Mouse (Mus musculus) MEL (cell line): ENCODE results near the gene Stap2. TPM values are rescaled to one million over a fixed set of nuclear protein-coding genes. Genes with fewer than 3 reads are reported as not detected.

Experiments
- DNase-seq: peaks from one replicate; pipeline ENCODE4 v3.0.0; 2011; ENCODE audit warnings: low read depth, low spot score
- H3K27ac ChIP-seq: 2 replicates; pipeline ENCODE4 v1.5.1; 2012; ENCODE audit warnings: low read depth, mild to moderate bottlenecking, control low read depth, low read length, moderate library complexity; ENCODE audit not compliant: control insufficient read depth
- H3K27me3 ChIP-seq, 2 experiments: fragments of 150-350 bp in 1 of 2; sonication (generic) in 1 of 2; 2 replicates each; pipeline ENCODE4 v1.6.1; 2012; ENCODE audit warnings: low read length in 2 of 2, mild to moderate bottlenecking in 2 of 2, improper control_type of control experiment in 1 of 2, moderate library complexity in 1 of 2; ENCODE audit not compliant: insufficient read depth in 2 of 2, control insufficient read depth in 1 of 2
- H3K36me3 ChIP-seq, 2 experiments: 2 replicates each; pipeline ENCODE4 v1.6.1; 2012 to 2014; ENCODE audit warnings: low read length in 2 of 2, improper control_type of control experiment in 1 of 2, inconsistent platforms in 1 of 2, mild to moderate bottlenecking in 1 of 2; ENCODE audit not compliant: insufficient read depth in 2 of 2, control insufficient read depth in 1 of 2
- H3K4me1 ChIP-seq, 2 experiments: fragments of 150-350 bp in 1 of 2; sonication (generic) in 1 of 2; 2 replicates each; pipeline ENCODE4 v1.6.1; 2012; ENCODE audit warnings: low read length in 2 of 2, improper control_type of control experiment in 1 of 2, mild to moderate bottlenecking in 1 of 2; ENCODE audit not compliant: insufficient read depth in 2 of 2, control insufficient read depth in 1 of 2
- H3K4me3 ChIP-seq, 2 experiments: fragments of 150-350 bp in 1 of 2; sonication (generic) in 1 of 2; 2 replicates each; pipeline ENCODE4 v1.5.1; 2012; ENCODE audit warnings: low read depth in 2 of 2, low read length in 2 of 2, mild to moderate bottlenecking in 2 of 2, moderate library complexity in 2 of 2, control low read depth in 1 of 2, improper control_type of control experiment in 1 of 2; ENCODE audit not compliant: control insufficient read depth in 1 of 2, insufficient read depth in 1 of 2
- H3K79me2 ChIP-seq: 2 replicates; pipeline ENCODE4 v1.6.1; 2012; ENCODE audit warnings: mild to moderate bottlenecking, low read length, moderate library complexity; ENCODE audit not compliant: control insufficient read depth, poor library complexity, insufficient read depth
- H3K9ac ChIP-seq: 2 replicates; pipeline ENCODE4 v1.6.1; 2012; ENCODE audit warnings: low read depth, mild to moderate bottlenecking, control low read depth, low read length, moderate library complexity; ENCODE audit not compliant: control insufficient read depth, poor library complexity, severe bottlenecking
- H3K9me3 ChIP-seq: fragments of 150-350 bp; sonication (generic); replicated peaks from 2 replicates; pipeline ENCODE4 v1.6.1; 2012; ENCODE audit warnings: mild to moderate bottlenecking, low read length, improper control_type of control experiment, moderate library complexity; ENCODE audit not compliant: insufficient read depth
- CTCF ChIP-seq, 3 experiments: IDR thresholded peaks in 2 of 3; conservative IDR thresholded peaks in 1 of 3; 2 replicates each; pipeline ENCODE4 v1.5.1; 2011 to 2012; ENCODE audit warnings: low read length in 3 of 3, low read depth in 2 of 3, mild to moderate bottlenecking in 2 of 3, improper control_type of control experiment in 1 of 3, inconsistent platforms in 1 of 3, mixed read lengths in 1 of 3, moderate library complexity in 1 of 3; ENCODE audit not compliant: control insufficient read depth in 1 of 3, insufficient read depth in 1 of 3, poor library complexity in 1 of 3, severe bottlenecking in 1 of 3
- E2F4 ChIP-seq: IDR thresholded peaks from 2 replicates; pipeline ENCODE4 v1.6.1; 2011; ENCODE audit warnings: low read depth, low read length, improper control_type of control experiment, borderline replicate concordance
- HCFC1 ChIP-seq: IDR thresholded peaks from 2 replicates; pipeline ENCODE4 v1.6.1; 2012; ENCODE audit warnings: low read depth, mild to moderate bottlenecking, inconsistent platforms, low read length, improper control_type of control experiment, moderate library complexity
- KAT2A ChIP-seq: conservative IDR thresholded peaks from 2 replicates; pipeline ENCODE4 v1.6.1; 2012; ENCODE audit warnings: low read depth, low read length, improper control_type of control experiment, inconsistent platforms
- MAFK ChIP-seq: IDR thresholded peaks from 2 replicates; pipeline ENCODE4 v1.6.1; 2011; ENCODE audit warnings: low read depth, mild to moderate bottlenecking, low read length, improper control_type of control experiment, borderline replicate concordance
- MAZ ChIP-seq: IDR thresholded peaks from 2 replicates; pipeline ENCODE4 v1.6.1; 2012; ENCODE audit warnings: low read depth, mild to moderate bottlenecking, inconsistent platforms, low read length, improper control_type of control experiment
- MEF2A ChIP-seq: IDR thresholded peaks from 2 replicates; pipeline ENCODE4 v1.6.1; 2014; ENCODE audit warnings: low read depth, mild to moderate bottlenecking, inconsistent platforms, low read length, improper control_type of control experiment; ENCODE audit not compliant: poor library complexity, insufficient replicate concordance, severe bottlenecking; ENCODE audit errors: extremely low read depth
- NELFE ChIP-seq: IDR thresholded peaks from 2 replicates; pipeline ENCODE4 v1.6.1; 2011; ENCODE audit warnings: low read depth, low read length, improper control_type of control experiment
- SIN3A ChIP-seq: IDR thresholded peaks from 2 replicates; pipeline ENCODE4 v1.6.1; 2012; ENCODE audit warnings: low read length, improper control_type of control experiment, inconsistent platforms
- SMC3 ChIP-seq: IDR thresholded peaks from 2 replicates; pipeline ENCODE4 v1.6.1; 2011; ENCODE audit warnings: low read depth, low read length, improper control_type of control experiment
- TAL1 ChIP-seq: IDR thresholded peaks from 2 replicates; pipeline ENCODE4 v1.6.1; 2012; ENCODE audit warnings: mild to moderate bottlenecking, inconsistent platforms, low read length, moderate library complexity, mixed read lengths
- TBP ChIP-seq: IDR thresholded peaks from 2 replicates; pipeline ENCODE4 v1.8.0; 2011; ENCODE audit warnings: low read depth, low read length, improper control_type of control experiment
- TCF12 ChIP-seq: IDR thresholded peaks from 2 replicates; pipeline ENCODE4 v1.6.1; 2014; ENCODE audit warnings: low read depth, mild to moderate bottlenecking, inconsistent platforms, low read length, improper control_type of control experiment, moderate library complexity
- USF1 ChIP-seq: IDR thresholded peaks from 2 replicates; pipeline ENCODE4 v1.6.1; 2014; ENCODE audit warnings: low read depth, mild to moderate bottlenecking, inconsistent platforms, low read length, improper control_type of control experiment, moderate library complexity
- USF2 ChIP-seq, 2 experiments: IDR thresholded peaks; 2 replicates each; pipeline ENCODE4 v1.6.1; 2011 to 2012; ENCODE audit warnings: improper control_type of control experiment in 2 of 2, low read length in 2 of 2, borderline replicate concordance in 1 of 2, inconsistent platforms in 1 of 2, low read depth in 1 of 2, mild to moderate bottlenecking in 1 of 2; ENCODE audit not compliant: insufficient read depth in 1 of 2
- ZKSCAN1 ChIP-seq: IDR thresholded peaks from 2 replicates; pipeline ENCODE4 v1.6.1; 2012; ENCODE audit warnings: low read depth, mild to moderate bottlenecking, inconsistent platforms, low read length, improper control_type of control experiment, moderate library complexity
- polyA plus RNA-seq, 2 experiments: library from polyadenylated mRNA; stranded (reverse) in 1 of 2; unstranded in 1 of 2; fragments of >175 nt in 1 of 2; fragments of >200 nt in 1 of 2; gene quantifications; 2 replicates each; pipeline versions ENCODE4 v1.2.1 to v1.2.4; 2012; ENCODE audit warnings: low replicate concordance in 2 of 2, low read depth in 1 of 2; ENCODE audit not compliant: insufficient read length in 2 of 2, insufficient read depth in 1 of 2, missing spikeins in 1 of 2
- total RNA-seq: library from RNA; depleted of rRNA; stranded (reverse); fragments of 300-350 nt; gene quantifications from 2 replicates; pipeline ENCODE4 v1.2.3, GENCODE M21; 2012

Stap2 gene
- total and polyA plus RNA-seq, 3 experiments: 0.08 TPM; not detected in 1

DNA sequence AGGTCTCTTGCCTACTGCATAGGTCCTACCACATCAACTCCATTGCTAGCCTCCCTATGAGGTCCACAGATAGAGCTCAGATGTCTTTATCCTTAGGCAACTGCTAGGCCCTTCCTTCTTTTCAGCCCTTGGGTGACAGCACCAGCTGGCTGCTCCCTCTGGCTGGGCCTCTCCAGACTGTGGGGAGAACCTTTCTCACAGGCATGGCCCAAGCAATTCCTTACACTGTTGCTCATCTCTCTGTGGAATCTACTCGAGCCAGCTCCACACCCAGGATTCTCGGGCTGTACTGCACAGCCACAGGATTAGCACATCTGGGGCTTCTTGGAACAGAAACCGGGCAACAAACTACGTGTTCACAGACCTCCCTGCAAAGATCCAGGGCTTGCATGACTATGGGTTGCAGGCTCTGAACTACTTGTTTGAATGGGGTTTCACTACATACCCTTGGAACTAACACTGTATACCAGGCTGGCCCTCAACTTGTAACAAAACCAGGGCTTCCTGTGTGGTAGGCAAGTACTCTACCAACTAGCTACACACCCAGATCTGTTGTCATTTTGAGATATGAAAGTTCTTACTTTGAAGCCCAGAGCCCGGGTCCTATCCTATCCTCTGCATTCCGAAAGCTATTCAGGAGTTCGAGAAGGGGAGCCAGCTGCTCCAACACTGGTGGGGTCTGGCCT is 28.8 kb upstream of the Stap2 start:
- H3K36me3 ChIP-seq: peaks cover 5 to 49% of the 10 kb centered on the region in 2 experiments; a peak in 3 of 4 replicates

DNA sequence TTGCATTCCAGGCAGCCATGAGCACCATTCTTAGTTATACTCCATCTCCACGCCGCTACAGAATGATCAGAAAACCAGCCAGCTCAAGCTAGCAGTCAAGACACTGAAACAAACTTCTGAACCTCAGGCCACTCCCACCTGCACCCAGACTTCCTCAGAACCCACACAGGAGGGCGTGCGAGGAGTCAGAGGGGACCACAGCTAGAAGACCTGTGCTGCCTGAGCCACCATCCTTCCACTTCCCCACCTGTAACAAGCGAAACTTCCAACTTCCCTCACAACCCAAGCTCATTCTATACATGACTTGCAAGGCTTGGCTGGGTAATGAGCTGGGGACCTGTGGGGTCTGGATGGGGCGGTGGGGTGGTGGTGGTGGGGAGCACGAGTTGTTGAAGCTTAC is 27.4 kb upstream of the Stap2 start:
- Histone ChIP-seq H3K79me2 (peaks cover 77% of the 10 kb centered on the region), H3K27me3 (no peaks in the 10 kb centered on the region), H3K9ac (no peak overlapping the region), H3K27ac (no peak overlapping the region), H3K4me3 (no peak overlapping the region), H3K9me3 (no peaks in the 10 kb centered on the region), H3K4me1 (peaks cover 18 to 41% of the 10 kb centered on the region in 2 experiments), H3K36me3 (peaks cover 14 to 39% of the 10 kb centered on the region in 2 experiments)
- DNase-seq: peak; percentile 42
- TF ChIP-seq HCFC1 (no peak), MAFK (no peak), TCF12 (no peak), ZKSCAN1 (no peak), TBP (no peak), SMC3 (no peak)

More for the DNA sequence above, 28.8 kb upstream of the Stap2 start:
- Histone ChIP-seq H3K79me2 (peaks cover 68% of the 10 kb centered on the region), H3K4me1 (peaks cover 24 to 47% of the 10 kb centered on the region in 2 experiments), H3K27ac (no peak overlapping the region), H3K27me3 (no peaks in the 10 kb centered on the region), H3K9me3 (no peaks in the 10 kb centered on the region), H3K4me3 (peak overlapping the region in 1 of 2 experiments; percentile 84; a peak in 2 of 4 replicates), H3K9ac (no peak overlapping the region)
- TF ChIP-seq USF2 (IDR thresholded peaks at IDR 0.05; ENCODE audit: borderline replicate concordance in 1 of 2, insufficient read depth in 1 of 2, low read depth in 1 of 2, low read length in 2 of 2): no peak
- TF ChIP-seq MAZ: no peak
- no peak for DNase-seq

DNA sequence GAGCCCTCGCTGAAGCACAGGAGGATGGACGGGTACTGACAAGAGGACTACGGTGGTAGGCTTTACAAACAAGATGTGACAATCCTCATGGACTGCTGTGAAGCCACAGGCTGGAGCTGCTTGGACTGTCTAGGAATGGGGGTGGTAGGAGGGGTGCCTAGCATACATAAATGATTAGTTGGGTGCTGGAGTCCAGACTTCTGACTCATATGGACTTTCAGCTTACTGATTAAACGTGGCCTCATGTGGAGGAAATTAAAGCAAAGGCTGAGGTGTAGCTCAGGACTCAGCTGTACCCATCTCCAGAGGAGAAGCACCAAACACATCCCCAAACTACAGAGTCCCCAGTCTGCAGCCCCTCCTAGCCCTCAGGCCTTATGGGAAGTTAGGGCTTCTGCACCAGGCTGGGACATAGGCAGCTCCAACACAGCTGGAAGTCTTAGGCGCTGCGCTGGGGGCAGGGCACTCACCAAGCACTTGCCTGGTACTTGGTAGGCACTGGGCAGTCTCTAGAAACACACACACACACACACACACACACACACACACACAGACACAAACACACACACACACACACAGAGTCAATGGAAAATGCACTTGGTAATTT is 26.8 kb upstream of the Stap2 start:
- TF ChIP-seq MEF2A (no peak), SIN3A (no peak), TAL1 (no peak), USF1 (no peak), CTCF (IDR thresholded peaks at IDR 0.05 in 2 of 3, conservative IDR thresholded peaks at IDR 0.05 in 1 of 3; ENCODE audit: control insufficient read depth in 1 of 3, insufficient read depth in 1 of 3, low read depth in 2 of 3, low read length in 3 of 3, poor library complexity in 1 of 3, severe bottlenecking in 1 of 3) (no peak), NELFE (no peak), SMC3 (no peak), E2F4 (no peak), KAT2A (no peak)
- TF ChIP-seq, all 39 proteins: peak for 0
- no peak for DNase-seq
- Histone ChIP-seq H3K9ac (0 out of 2 replicates have a peak overlapping the region, but pooled peaks have one; percentile 27), H3K4me1 (peaks cover 18 to 36% of the 10 kb centered on the region in 2 experiments), H3K9me3 (no peaks in the 10 kb centered on the region), H3K27ac (peak overlapping the region; percentile 17; the same call in 1 of the 2 replicates), H3K36me3 (peaks cover 15 to 36% of the 10 kb centered on the region in 2 experiments), H3K27me3 (no peaks in the 10 kb centered on the region), H3K4me3 (no peak overlapping the region), H3K79me2 (peaks cover 83% of the 10 kb centered on the region)
